ENCODE assay signal across 10 mouse cellular contexts in genomic region chr12:74293624-74294023, GRCm38 (mm10). TPM values are rescaled to one million over a fixed set of nuclear protein-coding genes. Genes with fewer than 3 reads are reported as not detected.
DNase-seq lines count a peak whose midpoint lies in the region; ATAC-seq lines count a peak whose summit lies in the region.
"Had no signal": no experiment of that assay in that cellular context is flagged by ENCODE, and none has a peak within 500 bp of the region (broad histone marks: within the 10 kb centered on the region; RNA-seq: fewer than 3 reads in every experiment).

No protein-coding gene starts in this region.

- no peaks in the 10 kb centered on the region for H3K36me3 ChIP-seq in midbrain, embryonic 10.5 days
- H3K36me3 ChIP-seq in midbrain, embryonic 13.5 days, result no peaks in the 10 kb centered on the region
- H3K36me3 ChIP-seq in midbrain, embryonic 15.5 days (replicated peaks), result no peaks in the 10 kb centered on the region
- H3K36me3 ChIP-seq: midbrain, embryonic 12.5 days had no signal

- peaks cover 4% of the 10 kb centered on the region; the same call in 1 of the 2 replicates for H3K4me1 ChIP-seq in midbrain, embryonic 10.5 days
- H3K4me1 ChIP-seq in midbrain, embryonic 13.5 days (replicated peaks), result 0 out of 2 replicates have a peak, but pooled peaks cover 10% of the 10 kb centered on the region
- 0 out of 2 replicates have a peak, but pooled peaks cover 5% of the 10 kb centered on the region for H3K4me1 ChIP-seq in midbrain, embryonic 15.5 days

- no peak overlapping the region for H3K9ac ChIP-seq in midbrain, embryonic 13.5 days (replicated peaks)
- H3K9ac ChIP-seq in midbrain, embryonic 15.5 days, result no peak overlapping the region
- H3K9ac ChIP-seq: midbrain, embryonic 12.5 days had no signal

- no peak for ATAC-seq in midbrain, embryonic 13.5 days
- ATAC-seq in midbrain, embryonic 15.5 days (replicated peaks), result peak; percentile 63; the same call in 1 of the 2 replicates

- peak; percentile 66 to 79 for DNase-seq in frontal cortex, postnatal 36 days (ENCODE audit: low spot score in 2 of 2)
- no peak for DNase-seq in frontal cortex, postnatal 14 days (ENCODE audit: low spot score in 2 of 2)
- peak; percentile 39 for DNase-seq in midbrain, embryonic 10.5 days (ENCODE audit: low spot score)
- DNase-seq in cerebellum, postnatal 14 days, result peak; percentile 73 to 78
- peak; percentile 42 for DNase-seq in heart, postnatal 4 days
- DNase-seq in gastrocnemius, postnatal 4 days (ENCODE audit: low spot score in 2 of 2), result no peak

- H3K9me3 ChIP-seq in midbrain, embryonic 10.5 days (replicated peaks), result no peaks in the 10 kb centered on the region
- H3K9me3 ChIP-seq in midbrain, embryonic 13.5 days, result no peaks in the 10 kb centered on the region
- no peaks in the 10 kb centered on the region for H3K9me3 ChIP-seq in midbrain, embryonic 15.5 days
- H3K9me3 ChIP-seq: midbrain, embryonic 12.5 days had no signal

- 14% methylated on average over 4 of the region's 4 CpGs for WGBS in midbrain, embryonic 10.5 days
- 7% methylated on average over 4 of the region's 4 CpGs for WGBS in midbrain, embryonic 13.5 days
- WGBS in midbrain, embryonic 15.5 days, result 6% methylated on average over 4 of the region's 4 CpGs

- H3K27ac ChIP-seq in midbrain, embryonic 10.5 days (replicated peaks), result no peak overlapping the region
- H3K27ac ChIP-seq in midbrain, embryonic 13.5 days, result no peak overlapping the region
- H3K27ac ChIP-seq in midbrain, embryonic 15.5 days, result no peak overlapping the region
- H3K27ac ChIP-seq: midbrain, embryonic 12.5 days had no signal

- no peak overlapping the region for H3K4me2 ChIP-seq in midbrain, embryonic 13.5 days (replicated peaks)
- H3K4me2 ChIP-seq in midbrain, embryonic 15.5 days, result no peak overlapping the region
- H3K4me2 ChIP-seq: midbrain, embryonic 12.5 days had no signal

- H3K4me3 ChIP-seq in midbrain, embryonic 10.5 days, result no peak overlapping the region
- H3K4me3 ChIP-seq in midbrain, embryonic 13.5 days (replicated peaks), result no peak overlapping the region
- no peak overlapping the region for H3K4me3 ChIP-seq in midbrain, embryonic 15.5 days
- H3K4me3 ChIP-seq: midbrain, embryonic 12.5 days had no signal

- no peaks in the 10 kb centered on the region for H3K27me3 ChIP-seq in midbrain, embryonic 10.5 days (ENCODE audit: low read depth, poor library complexity, severe bottlenecking)
- no peaks in the 10 kb centered on the region for H3K27me3 ChIP-seq in midbrain, embryonic 13.5 days
- H3K27me3 ChIP-seq in midbrain, embryonic 15.5 days (replicated peaks), result no peaks in the 10 kb centered on the region
- H3K27me3 ChIP-seq: midbrain, embryonic 12.5 days had no signal

RNA-seq across cellular contexts. Expression of gene Gm11042, which starts 22.6 kb away (rescaled TPM):
- not detected in 2 replicates for polyA plus RNA-seq in midbrain, embryonic 10.5 days (2016; fragmentation: Nextera tagmentation; extraction: Ambion mirVana)
- polyA plus RNA-seq in midbrain, embryonic 13.5 days (2015; fragmentation: Nextera tagmentation; extraction: Ambion mirVana), result not detected in 2 replicates
- not detected for total RNA-seq in heart, postnatal 4 days (2021)
- polyA plus RNA-seq in midbrain, embryonic 15.5 days (2015; fragmentation: Nextera tagmentation; extraction: Ambion mirVana), result not detected in 2 replicates
- not detected for total RNA-seq in gastrocnemius, postnatal 4 days (2021)
- total RNA-seq: heart, postnatal 36 days had no signal
- polyA plus RNA-seq: midbrain, embryonic 12.5 days had no signal

Comparison
In these comparisons a context has a peak if more than half of its experiments do, and no peak if none do; other contexts are left out.
1. DNase-seq: peak in frontal cortex, postnatal 36 days (2 of 2), midbrain, embryonic 10.5 days (single experiment), cerebellum, postnatal 14 days (2 of 2) and heart, postnatal 4 days (single experiment); none in frontal cortex, postnatal 14 days (0 of 2) and gastrocnemius, postnatal 4 days (0 of 2).